Mouse (Mus musculus): ENCODE results near the gene Mmp21.

GRCm38 (mm10) chr7:133637361-133638305, 42.2 kb downstream of the Mmp21 start, which contains the start of gene Edrf1:
- no peak for TF ChIP-seq FLI1 (IDR thresholded peaks at IDR 0.05; ENCODE audit: low read length)
- no peak for TF ChIP-seq GATA1 (IDR thresholded peaks at IDR 0.05; ENCODE audit: borderline replicate concordance, low read length)

Measured in megakaryocyte, embryonic 14.5 days (primary cell).